Mouse (Mus musculus): ENCODE data around the gene A430078G23Rik.

DNA sequence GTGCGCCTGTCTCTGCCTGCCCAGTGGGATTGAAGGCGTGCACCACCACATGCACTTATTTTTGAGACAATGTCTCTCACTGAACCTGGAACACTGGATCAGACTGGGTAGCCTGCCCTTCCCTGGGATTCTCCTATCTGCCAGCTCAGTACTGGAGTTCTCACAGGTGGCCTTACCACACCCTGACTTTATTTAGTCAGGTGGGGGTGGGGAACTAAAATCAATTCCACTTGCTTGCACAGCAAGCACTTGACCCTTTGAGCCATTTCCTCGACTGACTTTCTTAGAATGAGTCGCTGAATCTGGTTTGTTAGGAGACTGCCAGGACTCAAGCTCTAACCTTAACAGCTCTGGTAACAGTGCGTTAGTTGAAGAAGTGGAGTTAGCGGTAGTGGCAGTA, 500 bp upstream of the A430078G23Rik start:
- no peak for TF ChIP-seq CTCF (IDR thresholded peaks at IDR 0.05)
- no peak for TF ChIP-seq EP300 (IDR thresholded peaks at IDR 0.05)
